Mouse (Mus musculus): ENCODE results near the gene Ttll4. TPM values are rescaled to one million over a fixed set of nuclear protein-coding genes. Genes with fewer than 3 reads are reported as not detected.

Ttll4 gene
- polyA plus RNA-seq (2012; ENCODE audit: insufficient read depth, insufficient read length, low replicate concordance, missing spikeins), result 137 TPM in 1 of 2 replicates, not detected in the other

DNA sequence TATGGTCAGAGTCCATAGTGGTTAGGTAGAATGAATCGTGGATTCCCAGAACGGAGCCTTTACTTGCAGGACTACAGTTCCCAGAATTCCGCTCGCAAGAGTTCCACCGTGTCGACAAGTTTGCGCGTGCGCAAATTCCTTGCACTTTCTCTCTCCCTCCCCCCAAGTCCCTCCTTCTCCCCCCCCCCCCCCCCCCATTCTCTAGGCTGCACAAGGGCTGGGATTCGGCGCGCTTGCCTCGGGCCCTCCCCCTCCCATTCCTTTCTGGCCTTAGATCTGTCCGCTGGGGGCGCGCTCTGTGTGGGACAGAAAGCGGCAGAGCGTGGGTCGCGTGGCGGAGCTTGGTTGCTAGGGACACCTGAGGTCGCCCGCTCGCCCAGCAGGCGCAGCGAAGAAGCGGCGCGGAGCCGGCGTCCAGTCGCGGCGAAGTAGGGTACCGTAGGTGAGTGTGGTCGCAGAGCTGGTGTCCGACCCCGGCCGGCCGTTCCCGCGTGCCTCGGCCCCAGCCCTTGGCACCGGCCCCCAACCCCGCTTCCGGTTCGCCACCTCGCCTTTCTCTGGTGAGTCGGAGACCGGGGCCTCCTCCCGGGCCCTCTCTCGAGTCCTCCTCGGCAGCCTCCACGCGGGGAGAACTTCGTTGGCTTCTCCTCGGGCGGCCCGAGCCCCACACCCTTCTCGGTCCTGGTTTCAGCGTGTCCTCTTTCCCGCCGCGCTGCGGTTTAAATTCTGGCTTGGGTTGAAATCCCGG, at the start of gene Ttll4:
Gene Ttll4, plus strand, starts transcription at position 298 of the 748 bp plus-strand sequence.
- under 1% methylated on average over 66 of the region's 66 CpGs for WGBS
- Histone ChIP-seq H3K27ac (ENCODE audit: insufficient read depth, low read depth, low read length) (peak within 1 kb of the TSS; percentile 53), H3K4me3 (ENCODE audit: insufficient read depth, low read depth, low read length) (peak within 1 kb of the TSS; percentile 86), H3K4me1 (ENCODE audit: control insufficient read depth, insufficient read depth, low read length) (no peaks in the 10 kb centered on the region)
- peak; percentile 38; the same call in 1 of the 2 replicates for TF ChIP-seq CTCF (IDR thresholded peaks at IDR 0.05; ENCODE audit: insufficient read depth, low read depth, low read length)
- no peak; the same call in 1 of the 2 replicates for TF ChIP-seq POLR2A (IDR thresholded peaks at IDR 0.05; ENCODE audit: insufficient read depth, low read depth, low read length)

- H3K4me1 ChIP-seq (ENCODE audit: control insufficient read depth, insufficient read depth, low read length), result peaks cover 16% of the 10 kb centered on the region
- no peak overlapping the region for H3K4me3 ChIP-seq (ENCODE audit: insufficient read depth, low read depth, low read length)
- TF ChIP-seq CTCF (IDR thresholded peaks at IDR 0.05; ENCODE audit: insufficient read depth, low read depth, low read length) (no peak), POLR2A (IDR thresholded peaks at IDR 0.05; ENCODE audit: insufficient read depth, low read depth, low read length) (no peak)
- H3K27ac ChIP-seq (ENCODE audit: insufficient read depth, low read depth, low read length), result no peak overlapping the region
- WGBS, result 97% methylated on average over 1 of the region's 1 CpGs
These were observed 37.4 kb upstream of the Ttll4 start for GRCm38 (mm10) chr1:74624183-74624582.

GRCm38 (mm10) chr1:74626076-74626475, 35.5 kb upstream of the Ttll4 start:
- peaks cover 16% of the 10 kb centered on the region for H3K4me1 ChIP-seq (ENCODE audit: control insufficient read depth, insufficient read depth, low read length)
- WGBS, result 89% methylated on average over 4 of the region's 4 CpGs
- no peak overlapping the region for H3K4me3 ChIP-seq (ENCODE audit: insufficient read depth, low read depth, low read length)
- TF ChIP-seq POLR2A (IDR thresholded peaks at IDR 0.05; ENCODE audit: insufficient read depth, low read depth, low read length), result no peak
- TF ChIP-seq CTCF (IDR thresholded peaks at IDR 0.05; ENCODE audit: insufficient read depth, low read depth, low read length), result no peak
- H3K27ac ChIP-seq (ENCODE audit: insufficient read depth, low read depth, low read length), result no peak overlapping the region

DNA sequence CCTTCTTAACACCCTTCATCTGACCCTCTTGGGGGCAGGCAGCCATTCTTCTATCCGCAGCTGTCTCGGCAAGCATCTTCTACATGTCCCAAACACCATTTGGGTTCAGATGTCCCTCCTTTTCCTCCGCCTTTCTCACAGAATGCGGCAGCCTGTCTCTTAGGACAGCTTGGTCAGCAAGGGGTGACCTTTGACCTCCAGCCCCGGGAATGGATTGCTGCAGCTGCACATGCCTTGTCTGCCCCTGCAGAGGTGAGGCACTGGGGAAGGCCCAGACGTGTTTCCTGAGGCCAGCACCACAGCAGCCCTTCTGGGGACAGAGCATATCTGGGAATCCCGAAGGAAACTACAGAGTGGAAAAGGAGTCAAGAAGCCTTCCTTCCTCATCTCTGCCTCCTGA, 33.5 kb upstream of the Ttll4 start:
- TF ChIP-seq POLR2A (IDR thresholded peaks at IDR 0.05; ENCODE audit: insufficient read depth, low read depth, low read length) (no peak), CTCF (IDR thresholded peaks at IDR 0.05; ENCODE audit: insufficient read depth, low read depth, low read length) (no peak)
- peaks cover 6% of the 10 kb centered on the region for H3K4me1 ChIP-seq (ENCODE audit: control insufficient read depth, insufficient read depth, low read length)
- no peak overlapping the region for H3K4me3 ChIP-seq (ENCODE audit: insufficient read depth, low read depth, low read length)
- no peak overlapping the region for H3K27ac ChIP-seq (ENCODE audit: insufficient read depth, low read depth, low read length)
- WGBS, result 66% methylated on average over 7 of the region's 7 CpGs

GRCm38 (mm10) chr1:74632734-74633133, 28.8 kb upstream of the Ttll4 start:
- no peak for TF ChIP-seq CTCF (IDR thresholded peaks at IDR 0.05; ENCODE audit: insufficient read depth, low read depth, low read length)
- TF ChIP-seq POLR2A (IDR thresholded peaks at IDR 0.05; ENCODE audit: insufficient read depth, low read depth, low read length), result no peak
- Histone ChIP-seq H3K4me3 (ENCODE audit: insufficient read depth, low read depth, low read length) (no peak overlapping the region), H3K27ac (ENCODE audit: insufficient read depth, low read depth, low read length) (no peak overlapping the region), H3K4me1 (ENCODE audit: control insufficient read depth, insufficient read depth, low read length) (0 out of 2 replicates have a peak, but pooled peaks cover 2% of the 10 kb centered on the region)
- WGBS, result 89% methylated on average over 4 of the region's 4 CpGs

DNA sequence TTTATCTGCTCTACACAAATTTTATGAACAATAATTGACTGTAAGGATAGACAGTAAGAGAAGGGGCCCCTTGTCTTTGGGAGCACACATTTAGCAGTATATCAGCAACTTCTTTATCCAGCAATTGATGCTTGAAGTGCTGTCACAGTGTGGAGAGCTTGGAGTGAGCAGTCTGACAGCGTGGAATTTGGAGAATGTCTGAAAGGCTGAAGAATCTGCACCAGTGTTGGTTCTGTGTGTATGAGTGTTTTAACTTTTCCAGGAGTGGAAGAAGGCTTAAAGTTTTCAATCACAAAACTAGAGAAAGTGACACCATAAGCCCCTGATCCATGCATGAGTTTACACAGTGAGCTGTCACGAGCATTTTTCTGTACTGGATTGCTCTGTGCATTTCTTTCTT, 18.0 kb upstream of the Ttll4 start:
- Histone ChIP-seq H3K27ac (ENCODE audit: insufficient read depth, low read depth, low read length) (no peak overlapping the region), H3K4me1 (ENCODE audit: control insufficient read depth, insufficient read depth, low read length) (no peaks in the 10 kb centered on the region), H3K4me3 (ENCODE audit: insufficient read depth, low read depth, low read length) (no peak overlapping the region)
- no peak for TF ChIP-seq POLR2A (IDR thresholded peaks at IDR 0.05; ENCODE audit: insufficient read depth, low read depth, low read length)
- no peak for TF ChIP-seq CTCF (IDR thresholded peaks at IDR 0.05; ENCODE audit: insufficient read depth, low read depth, low read length)
- 64% methylated on average over 2 of the region's 2 CpGs for WGBS

- Histone ChIP-seq H3K4me1 (ENCODE audit: control insufficient read depth, insufficient read depth, low read length) (no peaks in the 10 kb centered on the region), H3K27ac (ENCODE audit: insufficient read depth, low read depth, low read length) (no peak overlapping the region), H3K4me3 (ENCODE audit: insufficient read depth, low read depth, low read length) (no peak overlapping the region)
- TF ChIP-seq POLR2A (IDR thresholded peaks at IDR 0.05; ENCODE audit: insufficient read depth, low read depth, low read length) (no peak), CTCF (IDR thresholded peaks at IDR 0.05; ENCODE audit: insufficient read depth, low read depth, low read length) (no peak)
These were observed 17.6 kb upstream of the Ttll4 start for GRCm38 (mm10) chr1:74643926-74644325.

GRCm38 (mm10) chr1:74662253-74662865, 814 bp downstream of the Ttll4 start:
- H3K27ac ChIP-seq (ENCODE audit: insufficient read depth, low read depth, low read length), result no peak overlapping the region
- no peaks in the 10 kb centered on the region for H3K4me1 ChIP-seq (ENCODE audit: control insufficient read depth, insufficient read depth, low read length)
- 5% methylated on average over 13 of the region's 13 CpGs for WGBS
- peak overlapping the region; percentile 86 for H3K4me3 ChIP-seq (ENCODE audit: insufficient read depth, low read depth, low read length)
- no peak for TF ChIP-seq CTCF (IDR thresholded peaks at IDR 0.05; ENCODE audit: insufficient read depth, low read depth, low read length)
- no peak for TF ChIP-seq POLR2A (IDR thresholded peaks at IDR 0.05; ENCODE audit: insufficient read depth, low read depth, low read length)

GRCm38 (mm10) chr1:74665153-74665552, 3.6 kb downstream of the Ttll4 start:
- no peak overlapping the region for H3K27ac ChIP-seq (ENCODE audit: insufficient read depth, low read depth, low read length)
- no peak for TF ChIP-seq POLR2A (IDR thresholded peaks at IDR 0.05; ENCODE audit: insufficient read depth, low read depth, low read length)
- no peak for TF ChIP-seq CTCF (IDR thresholded peaks at IDR 0.05; ENCODE audit: insufficient read depth, low read depth, low read length)
- WGBS, result 47% methylated on average over 6 of the region's 6 CpGs
- H3K4me1 ChIP-seq (ENCODE audit: control insufficient read depth, insufficient read depth, low read length), result no peaks in the 10 kb centered on the region
- H3K4me3 ChIP-seq (ENCODE audit: insufficient read depth, low read depth, low read length), result no peak overlapping the region

Measured in olfactory bulb, adult 2 months (tissue).